ENCODE assay signal across 8 mouse cellular contexts in the genomic region with DNA sequence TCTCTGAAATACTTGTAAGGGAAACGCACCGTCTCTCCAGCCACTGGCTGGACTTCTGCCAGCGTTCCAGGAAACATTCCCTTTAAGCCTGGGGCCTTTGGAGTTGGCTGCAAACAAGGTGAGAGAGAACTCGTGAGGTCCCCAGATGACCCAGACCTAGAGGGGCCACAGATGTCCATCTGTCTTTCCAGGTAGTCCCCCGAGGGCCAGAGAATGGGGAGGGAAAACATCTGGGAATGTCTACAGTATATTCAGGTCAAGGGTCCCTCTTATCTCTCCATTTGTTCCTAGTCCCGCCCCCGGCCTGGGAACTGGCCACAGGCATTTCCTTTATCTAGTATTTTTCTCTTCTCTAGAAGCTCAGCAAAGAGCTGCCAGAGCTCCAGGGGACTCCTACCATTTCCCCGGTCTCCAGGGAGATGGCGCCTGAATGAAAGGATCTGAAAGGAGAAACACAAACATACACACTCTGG. TPM values are rescaled to one million over a fixed set of nuclear protein-coding genes. Genes with fewer than 3 reads are reported as not detected.
DNase-seq lines count a peak whose midpoint lies in the region; ATAC-seq and TF ChIP-seq lines count a peak whose summit lies in the region.

No protein-coding gene starts in this region.

- no peak overlapping the region for H3K9ac ChIP-seq in intestine, postnatal 0 days (ENCODE audit: low read depth, low read length)
- 0 out of 2 replicates have a peak overlapping the region, but pooled peaks have one; percentile 22 for H3K9ac ChIP-seq in liver, postnatal 0 days (replicated peaks)
- no peak overlapping the region for H3K9ac ChIP-seq in stomach, embryonic 15.5 days

- peak overlapping the region; percentile 49 for H3K4me2 ChIP-seq in intestine, postnatal 0 days (replicated peaks; ENCODE audit: low read depth)
- peak overlapping the region; percentile 64 for H3K4me2 ChIP-seq in liver, postnatal 0 days (ENCODE audit: low read depth, low read length)
- peak overlapping the region; percentile 32 for H3K4me2 ChIP-seq in stomach, embryonic 15.5 days

- no peak overlapping the region for H3K27ac ChIP-seq in intestine, postnatal 0 days (ENCODE audit: low read depth, low read length)
- peak overlapping the region; percentile 72 for H3K27ac ChIP-seq in liver, postnatal 0 days (ENCODE audit: low read depth)
- no peak overlapping the region for H3K27ac ChIP-seq in stomach, embryonic 15.5 days

- no peak for ATAC-seq in intestine, postnatal 0 days
- peak; percentile 43; the same call in 1 of the 2 replicates for ATAC-seq in liver, postnatal 0 days
- ATAC-seq in stomach, embryonic 15.5 days (ENCODE audit: insufficient read depth, low FRiP score, low read depth), result no peak

- DNase-seq in right cerebral cortex, adult 18-20 months, result peak; percentile 10
- DNase-seq in right cerebral cortex, postnatal 25 days, result no peak
- DNase-seq in heart, adult 11 months, result peak; percentile 98
- DNase-seq in liver, postnatal 0 days, result peak; percentile 41
- no peak for DNase-seq in urinary bladder, postnatal 10 days (ENCODE audit: low spot score)
- no peak for DNase-seq in c-Kit-positive CD71-positive TER-119-positive erythroid progenitor cells, embryonic 14.5 days (ENCODE audit: low spot score)

- WGBS in intestine, postnatal 0 days, result 31% methylated on average over 9 of the region's 9 CpGs
- 35% methylated on average over 9 of the region's 9 CpGs for WGBS in liver, postnatal 0 days (ENCODE audit: insufficient replicate concordance)
- WGBS in stomach, embryonic 15.5 days, result 19% methylated on average over 9 of the region's 9 CpGs

- H3K9me3 ChIP-seq in intestine, postnatal 0 days (ENCODE audit: control insufficient read depth), result no peaks in the 10 kb centered on the region
- no peaks in the 10 kb centered on the region for H3K9me3 ChIP-seq in liver, postnatal 0 days (ENCODE audit: low read length)
- no peaks in the 10 kb centered on the region for H3K9me3 ChIP-seq in stomach, embryonic 15.5 days

- H3K4me1 ChIP-seq in intestine, postnatal 0 days (replicated peaks; ENCODE audit: control insufficient read depth, insufficient read depth, low read length), result no peaks in the 10 kb centered on the region
- peaks cover 5% of the 10 kb centered on the region; the same call in 1 of the 2 replicates for H3K4me1 ChIP-seq in liver, postnatal 0 days (ENCODE audit: insufficient read depth)
- H3K4me1 ChIP-seq in stomach, embryonic 15.5 days, result peaks cover 5% of the 10 kb centered on the region; the same call in 1 of the 2 replicates

- TF ChIP-seq EP300 in liver, postnatal 0 days (IDR thresholded peaks at IDR 0.05; ENCODE audit: low read depth), result no peak; the same call in 1 of the 2 replicates

- H3K36me3 ChIP-seq in intestine, postnatal 0 days (ENCODE audit: control insufficient read depth, insufficient read depth), result no peaks in the 10 kb centered on the region
- no peaks in the 10 kb centered on the region for H3K36me3 ChIP-seq in liver, postnatal 0 days (replicated peaks; ENCODE audit: insufficient read depth, low read length)
- H3K36me3 ChIP-seq in stomach, embryonic 15.5 days, result no peaks in the 10 kb centered on the region

- TF ChIP-seq CTCF in intestine, postnatal 0 days (IDR thresholded peaks at IDR 0.05; ENCODE audit: low read depth), result no peak
- TF ChIP-seq CTCF in liver, postnatal 0 days (IDR thresholded peaks at IDR 0.05; ENCODE audit: low read depth), result 0 out of 2 replicates have a peak, but pooled peaks have one; percentile 11

- peak overlapping the region; percentile 9; the same call in 1 of the 2 replicates for H3K4me3 ChIP-seq in intestine, postnatal 0 days (ENCODE audit: low read depth, low read length)
- H3K4me3 ChIP-seq in liver, postnatal 0 days (ENCODE audit: low read depth, low read length), result peak overlapping the region; percentile 28
- no peak overlapping the region for H3K4me3 ChIP-seq in stomach, embryonic 15.5 days (replicated peaks)

- H3K27me3 ChIP-seq in intestine, postnatal 0 days (replicated peaks; ENCODE audit: control insufficient read depth, insufficient read depth, low read length), result no peaks in the 10 kb centered on the region
- H3K27me3 ChIP-seq in liver, postnatal 0 days (ENCODE audit: insufficient read depth, low read length), result no peaks in the 10 kb centered on the region
- no peaks in the 10 kb centered on the region for H3K27me3 ChIP-seq in stomach, embryonic 15.5 days (replicated peaks)

RNA-seq across cellular contexts. Expression of gene Tiparp, which starts 33.9 kb away (rescaled TPM):
- 26.0 and 26.6 TPM in 2 replicates for polyA plus RNA-seq in intestine, postnatal 0 days (2015; fragmentation: Nextera tagmentation; extraction: Ambion mirVana)
- polyA plus RNA-seq in liver, postnatal 0 days (2015; fragmentation: Nextera tagmentation; extraction: Ambion mirVana), result 7.4 and 7.5 TPM in 2 replicates
- 35.5 and 38.8 TPM in 2 replicates for polyA plus RNA-seq in stomach, embryonic 15.5 days (2015; fragmentation: Nextera tagmentation; extraction: Ambion mirVana)

Comparison
In these comparisons a context has a peak if more than half of its experiments do, and no peak if none do; other contexts are left out.
1. DNase-seq: peak in right cerebral cortex, adult 18-20 months (single experiment), heart, adult 11 months (single experiment) and liver, postnatal 0 days (single experiment); none in right cerebral cortex, postnatal 25 days (single experiment), urinary bladder, postnatal 10 days (single experiment) and c-Kit-positive CD71-positive TER-119-positive erythroid progenitor cells, embryonic 14.5 days (single experiment).
2. Peak in every context shown above with its lines, with median percentiles within 50 percentile points of each other: H3K4me2 ChIP-seq.